Mouse (Mus musculus) small intestine, adult 2 months (tissue): Measurements from ENCODE around the gene Ptpn18. TPM values are rescaled to one million over a fixed set of nuclear protein-coding genes. Genes with fewer than 3 reads are reported as not detected.

Experiments
- H3K27ac ChIP-seq: fragments of 200-500 bp; 2 replicates; pipeline ENCODE4 v1.5.1; 2012; ENCODE audit warnings: low read depth, low read length, control low read depth, inconsistent platforms; ENCODE audit not compliant: insufficient read depth
- H3K27me3 ChIP-seq: fragments of 200-500 bp; 2 replicates; pipeline ENCODE4 v1.6.1; 2012; ENCODE audit warnings: mild to moderate bottlenecking, moderate library complexity, low read length, inconsistent platforms; ENCODE audit not compliant: control insufficient read depth, insufficient read depth
- H3K36me3 ChIP-seq: fragments of 200-500 bp; 2 replicates; pipeline ENCODE4 v1.6.1; 2012; ENCODE audit warnings: mild to moderate bottlenecking, low read length, control low read depth, inconsistent platforms; ENCODE audit not compliant: control insufficient read depth, insufficient read depth
- H3K4me1 ChIP-seq: fragments of 200-500 bp; 2 replicates; pipeline ENCODE4 v1.6.1; 2012; ENCODE audit warnings: low read length, inconsistent platforms, mixed read lengths; ENCODE audit not compliant: control insufficient read depth, insufficient read depth, insufficient read length
- H3K4me3 ChIP-seq: fragments of 200-500 bp; 2 replicates; pipeline ENCODE4 v1.5.1; 2012; ENCODE audit warnings: low read depth, mild to moderate bottlenecking, control low read depth, inconsistent platforms, low read length, moderate library complexity
- CTCF ChIP-seq: fragments of 200-500 bp; IDR thresholded peaks from 2 replicates; pipeline ENCODE4 v1.5.1; 2012; ENCODE audit warnings: low read depth, mild to moderate bottlenecking, control low read depth, inconsistent platforms, low read length, moderate library complexity, mixed read lengths; ENCODE audit not compliant: insufficient replicate concordance, insufficient read length; ENCODE audit errors: extremely low read depth
- POLR2A ChIP-seq: fragments of 200-500 bp; IDR thresholded peaks from 2 replicates; pipeline ENCODE4 v1.6.1; 2012; ENCODE audit warnings: low read depth, mild to moderate bottlenecking, control low read depth, inconsistent platforms, low read length, moderate library complexity
- WGBS: fragments of 180-500 bp; shearing (Covaris S2); methylation state at CpG from one replicate; pipeline ENCODE4 v1.1.7; 2018; 5-methylcytosine and 5-hydroxymethylcytosine counted together
- polyA plus RNA-seq: library from polyadenylated mRNA; depleted of rRNA; stranded (reverse); fragments of >200 nt; gene quantifications from 2 replicates; pipeline ENCODE4 v1.2.3, GENCODE M21; 2012; rRNA removed

Gene Ptpn18
- 242 and 351 TPM in 2 replicates for polyA plus RNA-seq

GRCm38 (mm10) chr1:34459284-34460060 is at the start of gene Ptpn18:
TSS of gene Ptpn18 (plus strand) at chr1:34459762.
- no peaks in the 10 kb centered on the region for H3K36me3 ChIP-seq
- H3K4me1 ChIP-seq: no peaks in the 10 kb centered on the region; the same call in 1 of the 2 replicates
- peak within 1 kb of the TSS; percentile 84 for H3K27ac ChIP-seq
- no peaks in the 10 kb centered on the region for H3K27me3 ChIP-seq
- under 1% methylated on average over 48 of the region's 48 CpGs for WGBS
- peak within 1 kb of the TSS; percentile 85 for H3K4me3 ChIP-seq
- TF ChIP-seq POLR2A (no peak; the same call in 1 of the 2 replicates), CTCF (peak; percentile 19; the same call in 1 of the 2 replicates)

GRCm38 (mm10) chr1:34428466-34428865 is 31.1 kb upstream of the Ptpn18 start:
- WGBS: 94% methylated on average over 2 of the region's 2 CpGs
- H3K4me3 ChIP-seq: no peak overlapping the region
- 0 out of 2 replicates have a peak, but pooled peaks cover 3% of the 10 kb centered on the region for H3K4me1 ChIP-seq
- H3K27me3 ChIP-seq: no peaks in the 10 kb centered on the region
- no peaks in the 10 kb centered on the region for H3K36me3 ChIP-seq
- TF ChIP-seq POLR2A (no peak), CTCF (no peak)
- no peak overlapping the region for H3K27ac ChIP-seq

- Histone ChIP-seq H3K4me3 (no peak overlapping the region), H3K4me1 (peaks cover 6% of the 10 kb centered on the region; the same call in 1 of the 2 replicates), H3K36me3 (no peaks in the 10 kb centered on the region), H3K27me3 (no peaks in the 10 kb centered on the region), H3K27ac (no peak overlapping the region)
- TF ChIP-seq POLR2A (no peak), CTCF (no peak)
- WGBS: 95% methylated on average over 4 of the region's 4 CpGs
Observed at GRCm38 (mm10) chr1:34429281-34429680, 30.3 kb upstream of the Ptpn18 start.

GRCm38 (mm10) chr1:34430981-34431380 is 28.6 kb upstream of the Ptpn18 start:
- Histone ChIP-seq H3K27ac (no peak overlapping the region), H3K4me1 (peaks cover 8% of the 10 kb centered on the region; the same call in 1 of the 2 replicates), H3K4me3 (no peak overlapping the region), H3K27me3 (no peaks in the 10 kb centered on the region), H3K36me3 (no peaks in the 10 kb centered on the region)
- 97% methylated on average over 3 of the region's 3 CpGs for WGBS
- TF ChIP-seq CTCF: no peak
- TF ChIP-seq POLR2A: no peak

GRCm38 (mm10) chr1:34431431-34431830 is 28.1 kb upstream of the Ptpn18 start:
- Histone ChIP-seq H3K27ac (no peak overlapping the region), H3K4me3 (no peak overlapping the region), H3K27me3 (no peaks in the 10 kb centered on the region), H3K4me1 (peaks cover 8% of the 10 kb centered on the region; the same call in 1 of the 2 replicates), H3K36me3 (no peaks in the 10 kb centered on the region)
- WGBS: 97% methylated on average over 9 of the region's 9 CpGs
- TF ChIP-seq POLR2A (no peak), CTCF (no peak)

- H3K27me3 ChIP-seq: no peaks in the 10 kb centered on the region
- H3K4me1 ChIP-seq: peaks cover 8% of the 10 kb centered on the region; the same call in 1 of the 2 replicates
- no peak overlapping the region for H3K27ac ChIP-seq
- no peak overlapping the region for H3K4me3 ChIP-seq
- no peaks in the 10 kb centered on the region for H3K36me3 ChIP-seq
- TF ChIP-seq POLR2A (no peak), CTCF (no peak)
- 65% methylated on average over 13 of the region's 13 CpGs for WGBS
Observed at GRCm38 (mm10) chr1:34432411-34432775, 27.2 kb upstream of the Ptpn18 start.

GRCm38 (mm10) chr1:34432776-34433481 is 26.6 kb upstream of the Ptpn18 start:
- Histone ChIP-seq H3K4me1 (peaks cover 8% of the 10 kb centered on the region; the same call in 1 of the 2 replicates), H3K27me3 (no peaks in the 10 kb centered on the region), H3K36me3 (no peaks in the 10 kb centered on the region), H3K4me3 (peak overlapping the region; percentile 67), H3K27ac (0 out of 2 replicates have a peak overlapping the region, but pooled peaks have one; percentile 5)
- WGBS: 17% methylated on average over 35 of the region's 35 CpGs
- TF ChIP-seq POLR2A (no peak), CTCF (no peak)
